Mouse (Mus musculus) C2C12 (cell line): ENCODE measurements around the gene Lrrc39.

Source experiments
- MYOD1 ChIP-seq: IDR thresholded peaks from one replicate; pipeline ENCODE4 v1.6.1; 2011; ENCODE audit warnings: low read depth; ENCODE audit not compliant: control insufficient read depth, insufficient read length
- USF1 ChIP-seq: IDR thresholded peaks from one replicate; pipeline ENCODE4 v1.6.1; 2011; ENCODE audit warnings: low read depth, mild to moderate bottlenecking, control low read depth, moderate library complexity

- TF ChIP-seq USF1 = no peak
- TF ChIP-seq MYOD1 = no peak
Observed at GRCm38 (mm10) chr3:116595603-116595991, 32.8 kb downstream of the Lrrc39 start.
